Mouse (Mus musculus) bone marrow, adult 2 months (tissue): ENCODE measurements at regions not wholly inside any gene's neighbourhood (a gene's known extent, or its start where the extent isn't known, plus 50 kb on each side); places are given as distances from the start of the nearest gene placed in this dataset.

Experiments used
- CTCF ChIP-seq: fragments of 200-500 bp; IDR thresholded peaks from 2 replicates; pipeline ENCODE4 v1.5.1; 2011; ENCODE audit warnings: low read length, control low read depth; ENCODE audit not compliant: control insufficient read depth, insufficient read depth
- POLR2A ChIP-seq: fragments of 200-500 bp; IDR thresholded peaks from 2 replicates; pipeline ENCODE4 v1.6.1; 2011; ENCODE audit warnings: low read depth, mild to moderate bottlenecking, control low read depth, low read length, borderline replicate concordance; ENCODE audit not compliant: control insufficient read depth

DNA sequence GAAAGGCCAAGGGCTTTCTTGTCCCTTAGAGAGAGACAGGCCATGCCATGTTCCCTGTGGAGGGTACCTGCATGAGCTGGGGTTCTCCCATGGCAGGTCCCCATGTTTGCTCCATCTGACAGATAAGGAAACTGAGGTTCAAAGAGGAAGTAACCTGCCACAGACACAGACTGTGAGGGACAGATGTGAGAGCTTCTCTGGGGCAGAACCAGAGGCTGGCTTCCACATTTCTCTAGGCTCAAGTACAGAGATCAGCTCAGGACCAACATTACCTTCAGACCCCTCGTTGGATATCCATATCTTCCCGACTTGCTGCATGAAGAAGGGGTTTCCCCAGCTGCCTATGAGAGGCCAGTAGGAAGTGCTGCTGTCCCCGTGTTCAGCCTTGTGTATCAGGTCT is 91.6 kb upstream of the Id2 start:
- TF ChIP-seq POLR2A (no peak), CTCF (no peak)
